Mouse (Mus musculus): ENCODE results near the gene Rtl8a. TPM values are rescaled to one million over a fixed set of nuclear protein-coding genes. Genes with fewer than 3 reads are reported as not detected.
"Not testable (repeated sequence)": the region's sequence is repeated elsewhere in the genome, so short reads cannot be mapped to it uniquely, and the experiment has no call there.

The Rtl8a gene
- 100 to 1,000 TPM; 106 to 114 TPM for total RNA-seq (2021)
- long read RNA-seq, experiment 1, transcript Rtl8a-201 (1 exons, 1,195 nt): major isoform, 64 of 64 reads
- long read RNA-seq, experiment 1, partial matches to known transcripts: 0 of 64 reads
- long read RNA-seq, experiment 1, other reads (novel, unspliced or antisense): 0 of 64 reads
- long read RNA-seq, experiment 2, transcript Rtl8a-201 (1 exons, 1,195 nt): major isoform, 57 of 57 reads
- long read RNA-seq, experiment 2, partial matches to known transcripts: 0 of 57 reads
- long read RNA-seq, experiment 2, other reads (novel, unspliced or antisense): 0 of 57 reads

- DNase-seq: peak; percentile 70
Measured at GRCm38 (mm10) chrX:53642980-53643961, at the start of gene Rtl8a. TSS of gene Rtl8a (minus strand) at chrX:53643682.

GRCm38 (mm10) chrX:53693141-53693540 lies 49.7 kb upstream of the Rtl8a start:
- no peak for DNase-seq

GRCm38 (mm10) chrX:53692065-53692464 lies 48.6 kb upstream of the Rtl8a start:
- DNase-seq: no peak

GRCm38 (mm10) chrX:53684676-53685075 lies 41.2 kb upstream of the Rtl8a start:
- DNase-seq: not testable (repeated sequence)

GRCm38 (mm10) chrX:53682650-53683049 lies 39.2 kb upstream of the Rtl8a start:
- not testable (repeated sequence) for DNase-seq

GRCm38 (mm10) chrX:53676943-53677342 lies 33.5 kb upstream of the Rtl8a start:
- DNase-seq: peak; percentile 67

- not testable (repeated sequence) for DNase-seq
Measured at GRCm38 (mm10) chrX:53670696-53671095, 27.2 kb upstream of the Rtl8a start.

GRCm38 (mm10) chrX:53670294-53670693 lies 26.8 kb upstream of the Rtl8a start, which contains the start of gene Rtl8b:
TSS of gene Rtl8b (minus strand) at chrX:53670408.
- DNase-seq: peak; percentile 69

- not testable (repeated sequence) for DNase-seq
Measured at GRCm38 (mm10) chrX:53669557-53670270, 26.2 kb upstream of the Rtl8a start.

- not testable (repeated sequence) for DNase-seq
Measured at GRCm38 (mm10) chrX:53652917-53653316, 9.4 kb upstream of the Rtl8a start.

GRCm38 (mm10) chrX:53645885-53646284 lies 2.4 kb upstream of the Rtl8a start:
- DNase-seq: no peak

- not testable (repeated sequence) for DNase-seq
Measured at GRCm38 (mm10) chrX:53642604-53642979, 890 bp downstream of the Rtl8a start.

- not testable (repeated sequence) for DNase-seq
Measured at GRCm38 (mm10) chrX:53638107-53638506, 5.4 kb downstream of the Rtl8a start.

- DNase-seq: not testable (repeated sequence)
Measured at GRCm38 (mm10) chrX:53611395-53611794, 32.1 kb downstream of the Rtl8a start.

- DNase-seq: peak; percentile 39
Measured at GRCm38 (mm10) chrX:53610571-53610970, 32.9 kb downstream of the Rtl8a start.

- not testable (repeated sequence) for DNase-seq
Measured at GRCm38 (mm10) chrX:53608879-53609278, 34.6 kb downstream of the Rtl8a start, which contains the start of gene Gm14597. TSS of gene Gm14597 (minus strand) at chrX:53608979.

GRCm38 (mm10) chrX:53608122-53608813 lies 35.2 kb downstream of the Rtl8a start:
- DNase-seq: peak; percentile 2

- peak; percentile 35 for DNase-seq
Measured at GRCm38 (mm10) chrX:53607242-53608121, 36.0 kb downstream of the Rtl8a start, which contains the start of gene Rtl8c. TSS of gene Rtl8c (plus strand) at chrX:53608032.

- not testable (repeated sequence) for DNase-seq
Measured at GRCm38 (mm10) chrX:53606176-53606575, 37.3 kb downstream of the Rtl8a start.

GRCm38 (mm10) chrX:53599993-53600392 lies 43.5 kb downstream of the Rtl8a start:
- DNase-seq: peak; percentile 47
